Mouse (Mus musculus) thymus, adult 18-20 months (tissue): ENCODE measurements around the gene Mymx.

Experiments used
- DNase-seq, 2 experiments: peaks; one replicate each; pipeline ENCODE4 v3.0.0; 2022; ENCODE audit warnings: mixed read lengths in 2 of 2

The Mymx gene

GRCm38 (mm10) chr17:45610144-45610866 lies 8.4 kb upstream of the Mymx start:
- no peak for DNase-seq

- DNase-seq, result no peak
Measured at GRCm38 (mm10) chr17:45608396-45608795, 6.5 kb upstream of the Mymx start.

- DNase-seq, result no peak
Measured at GRCm38 (mm10) chr17:45606992-45607879, 5.3 kb upstream of the Mymx start.

GRCm38 (mm10) chr17:45602984-45603383 lies 1.1 kb upstream of the Mymx start:
- no peak for DNase-seq

- no peak for DNase-seq
Measured at GRCm38 (mm10) chr17:45601325-45601724, 577 bp downstream of the Mymx start.

- no peak for DNase-seq
Measured at GRCm38 (mm10) chr17:45600267-45600666, 1.6 kb downstream of the Mymx start.

GRCm38 (mm10) chr17:45599446-45600242 lies 2.3 kb downstream of the Mymx start, which contains the start of gene Slc29a1:
Slc29a1 (minus strand) TSS chr17:45599606.
- DNase-seq, result no peak

- DNase-seq, result no peak
Measured at GRCm38 (mm10) chr17:45598891-45599290, 3.0 kb downstream of the Mymx start.

- no peak for DNase-seq
Measured at GRCm38 (mm10) chr17:45598376-45598775, 3.5 kb downstream of the Mymx start.

- no peak for DNase-seq
Measured at GRCm38 (mm10) chr17:45597787-45598186, 4.1 kb downstream of the Mymx start.

GRCm38 (mm10) chr17:45596631-45597396 lies 5.1 kb downstream of the Mymx start:
- no peak for DNase-seq

GRCm38 (mm10) chr17:45595736-45596390 lies 6.0 kb downstream of the Mymx start:
- no peak for DNase-seq

GRCm38 (mm10) chr17:45594881-45595735 lies 6.8 kb downstream of the Mymx start:
- DNase-seq, result peak; percentile 78 to 79

GRCm38 (mm10) chr17:45594195-45594594 lies 7.7 kb downstream of the Mymx start:
- no peak for DNase-seq

- DNase-seq, result no peak
Measured at GRCm38 (mm10) chr17:45593479-45593878, 8.4 kb downstream of the Mymx start.

GRCm38 (mm10) chr17:45592606-45593431 lies 9.1 kb downstream of the Mymx start:
- DNase-seq, result no peak

- DNase-seq, result no peak
Measured at GRCm38 (mm10) chr17:45591701-45592605, 9.9 kb downstream of the Mymx start.

GRCm38 (mm10) chr17:45590410-45590809 lies 11.5 kb downstream of the Mymx start:
- DNase-seq, result no peak

GRCm38 (mm10) chr17:45589844-45590243 lies 12.1 kb downstream of the Mymx start:
- DNase-seq, result no peak
